Mouse (Mus musculus) CD4-positive helper T cell, adult 2 months (primary cell): Measurements from ENCODE around the gene Myh13.

Experiments used
- DNase-seq: peaks from one replicate; pipeline ENCODE4 v3.0.0-alpha.2; 2012; ENCODE audit warnings: low read depth, missing footprints, low spot score

Gene Myh13

DNA sequence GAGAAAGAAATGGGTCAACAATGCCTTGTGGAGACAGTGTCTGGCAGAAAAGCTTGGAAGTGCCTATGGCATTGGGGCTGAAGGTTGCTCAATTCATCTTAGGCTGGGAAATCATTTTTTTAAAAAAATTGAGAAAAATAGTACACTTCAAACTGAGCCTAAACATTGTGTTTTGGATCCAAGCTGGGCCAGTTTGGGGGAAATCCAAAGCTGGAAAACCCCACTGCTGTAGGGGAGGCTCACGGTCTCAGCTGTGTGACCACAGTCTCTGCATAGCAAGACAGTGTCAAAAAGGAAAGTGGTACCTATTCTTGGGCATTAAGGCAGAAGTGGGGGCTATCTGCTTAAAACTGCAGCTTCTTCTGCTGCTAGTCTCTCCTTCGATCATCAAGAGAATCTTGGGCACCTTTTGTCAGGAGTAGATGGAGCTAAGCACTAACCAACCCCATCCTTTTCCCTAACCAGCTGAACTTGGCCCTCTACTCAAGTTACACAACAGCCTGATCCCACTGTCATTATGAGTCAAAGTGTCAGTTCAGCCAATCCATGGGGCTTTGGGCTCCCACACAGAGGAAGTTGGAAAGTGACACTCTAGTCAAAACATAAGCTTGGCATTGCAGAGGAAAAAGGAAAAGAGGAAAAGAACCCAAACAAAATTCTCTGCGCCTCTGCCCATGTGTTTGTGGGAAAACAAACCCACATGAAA, 69.4 kb downstream of the Myh13 start:
- no peak for DNase-seq

DNA sequence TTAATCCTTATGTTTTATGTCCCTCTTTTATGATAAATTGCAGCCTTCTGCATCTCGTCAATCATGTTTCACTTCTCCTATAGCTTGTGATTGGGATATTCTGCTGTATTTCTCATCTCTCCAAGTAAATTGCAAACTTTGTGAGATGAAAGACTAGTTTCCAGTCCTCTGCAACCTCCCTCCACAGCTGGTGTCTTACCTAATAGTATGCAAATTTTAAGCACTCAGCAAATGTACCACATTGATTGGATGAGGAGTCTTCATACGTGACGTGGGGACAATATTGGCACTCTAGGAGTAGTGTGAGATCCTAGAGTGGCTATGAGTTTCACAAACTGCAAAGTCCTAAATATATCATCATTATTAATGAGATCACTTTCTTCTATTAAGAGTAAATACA, 70.9 kb downstream of the Myh13 start:
- DNase-seq, result no peak

DNA sequence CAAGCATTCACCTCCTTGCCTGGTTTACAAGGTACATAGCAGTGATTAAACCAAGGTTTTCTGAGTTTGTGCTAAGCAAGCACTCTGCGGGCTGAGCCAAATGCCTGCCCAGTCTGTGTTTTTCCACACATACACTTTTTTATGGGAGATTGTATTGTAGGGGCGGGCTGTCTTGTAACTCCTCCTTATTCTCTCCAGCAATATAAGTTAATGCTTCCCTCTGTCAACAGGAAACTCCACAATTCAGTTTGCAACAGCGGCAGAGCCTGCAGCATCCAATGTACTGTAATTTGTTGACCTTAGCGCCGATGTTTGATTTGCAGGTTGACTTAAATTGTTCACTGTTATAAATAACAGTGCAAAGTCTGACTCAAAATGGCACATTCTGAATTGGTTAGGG, 79.5 kb downstream of the Myh13 start:
- no peak for DNase-seq

GRCm38 (mm10) chr11:67414346-67414940, 93.0 kb downstream of the Myh13 start:
- DNase-seq, result no peak
